Mouse (Mus musculus): Measurements from ENCODE around the gene Pus3. TPM values are rescaled to one million over a fixed set of nuclear protein-coding genes. Genes with fewer than 3 reads are reported as not detected.
"Not testable (repeated sequence)": the region's sequence is repeated elsewhere in the genome, so short reads cannot be mapped to it uniquely, and the experiment has no call there.

The Pus3 gene
- total RNA-seq, 2 experiments from 2014 or later: 10.6 to 11.1 TPM

- peak in 1 of 2 experiments; percentile 40 for DNase-seq (ENCODE audit: low spot score in 2 of 2)
- intact Hi-C loops (cut with DNase I): no loop called here
Measured at GRCm38 (mm10) chr9:35607647-35608405, 49.4 kb downstream of the Pus3 start.

- intact Hi-C loops (cut with DNase I): no loop called here
- no peak for DNase-seq (ENCODE audit: low spot score in 2 of 2)
Measured at GRCm38 (mm10) chr9:35611841-35612240, 53.4 kb downstream of the Pus3 start, which contains the start of gene Pate4. Gene Pate4 (minus strand): TSS chr9:35611941.

GRCm38 (mm10) chr9:35614005-35614404 is 55.6 kb downstream of the Pus3 start:
- no peak for DNase-seq (ENCODE audit: low spot score in 2 of 2)
- intact Hi-C loops (cut with DNase I): no loop called here

- intact Hi-C loops (cut with DNase I); DNase-seq (ENCODE audit: low spot score in 2 of 2): not testable (repeated sequence)
Measured at GRCm38 (mm10) chr9:35616784-35617183, 58.4 kb downstream of the Pus3 start.

Other genes with a start within 250 kb of the Pus3 start
- gene Cdon, start 137.5 kb upstream of the Pus3 start, total RNA-seq (2021): 1 to 10 TPM; 9.0 to 9.9 TPM
- gene Gm1113, start 40.3 kb upstream of the Pus3 start, total RNA-seq (2021): not detected
- 10 to 100 TPM; 13.6 to 14.3 TPM for gene Ddx25, start 67 bp upstream of the Pus3 start, total RNA-seq (2021)
- gene Pate2, start 11.7 kb downstream of the Pus3 start, total RNA-seq (2021): under 1 TPM; 0.59 to 0.64 TPM
- 1 to 10 TPM; 7.3 to 8.8 TPM for gene Hyls1, start 11.8 kb downstream of the Pus3 start, total RNA-seq (2021)
- not detected for gene Pate4, start 53.3 kb downstream of the Pus3 start, total RNA-seq (2021)
- not detected for gene Pate3, start 89.6 kb downstream of the Pus3 start, total RNA-seq (2021)
- not detected for gene Pate1, start 128.8 kb downstream of the Pus3 start, total RNA-seq (2021)
- gene Gm17677, start 182.5 kb downstream of the Pus3 start, total RNA-seq (2021): not detected
- not detected for gene Gm17727, start 219.5 kb downstream of the Pus3 start, total RNA-seq (2021)
- not detected for gene Gm27235, start 231.5 kb downstream of the Pus3 start, total RNA-seq (2021)
- not detected for gene D730048I06Rik, start 231.5 kb downstream of the Pus3 start, total RNA-seq (2021)